Mouse (Mus musculus): ENCODE data around the gene Gng7. TPM values are rescaled to one million over a fixed set of nuclear protein-coding genes. Genes with fewer than 3 reads are reported as not detected.
A peak's percentile ranks its signal among the peaks of the same experiment; 100 is the strongest.

The Gng7 gene
- polyA plus RNA-seq, 1 experiment from 2014 or later: 11.5 TPM

- H3K36me3 ChIP-seq (ENCODE audit: control insufficient read depth, insufficient read depth, low read length): peaks cover 69% of the 10 kb centered on the region
- H3K4me1 ChIP-seq (ENCODE audit: control insufficient read depth, insufficient read depth, low read length): peaks cover 3% of the 10 kb centered on the region
- H3K27ac ChIP-seq (replicated peaks; ENCODE audit: low read depth, low read length): no peak overlapping the region
- no peak overlapping the region for H3K4me3 ChIP-seq (replicated peaks; ENCODE audit: low read depth, low read length)
- no peak for ATAC-seq (ENCODE audit: low FRiP score, low TSS enrichment)
- no peaks in the 10 kb centered on the region for H3K27me3 ChIP-seq (ENCODE audit: control insufficient read depth, insufficient read depth, low read length)
- DNase-seq: no peak
- H3K9me3 ChIP-seq (ENCODE audit: control insufficient read depth, low read length): no peaks in the 10 kb centered on the region
- WGBS: 95% methylated on average over 11 of the region's 11 CpGs
- no peak overlapping the region for H3K9ac ChIP-seq (replicated peaks; ENCODE audit: low read length)
- no peak overlapping the region for H3K4me2 ChIP-seq (ENCODE audit: low read length)
Measured at GRCm38 (mm10) chr10:80904709-80905108, 110.0 kb downstream of the Gng7 start.

- peaks cover 67% of the 10 kb centered on the region for H3K36me3 ChIP-seq (ENCODE audit: control insufficient read depth, insufficient read depth, low read length)
- H3K4me1 ChIP-seq (ENCODE audit: control insufficient read depth, insufficient read depth, low read length): peaks cover 7% of the 10 kb centered on the region
- no peak overlapping the region for H3K9ac ChIP-seq (replicated peaks; ENCODE audit: low read length)
- no peaks in the 10 kb centered on the region for H3K27me3 ChIP-seq (ENCODE audit: control insufficient read depth, insufficient read depth, low read length)
- no peak overlapping the region for H3K4me2 ChIP-seq (ENCODE audit: low read length)
- no peak overlapping the region for H3K27ac ChIP-seq (replicated peaks; ENCODE audit: low read depth, low read length)
- no peaks in the 10 kb centered on the region for H3K9me3 ChIP-seq (ENCODE audit: control insufficient read depth, low read length)
- WGBS: 91% methylated on average over 28 of the region's 28 CpGs
- DNase-seq (no peak), ATAC-seq (ENCODE audit: low FRiP score, low TSS enrichment) (no peak)
- no peak overlapping the region for H3K4me3 ChIP-seq (replicated peaks; ENCODE audit: low read depth, low read length)
Measured at GRCm38 (mm10) chr10:80904004-80904693, 110.6 kb downstream of the Gng7 start.

- no peak overlapping the region for H3K9ac ChIP-seq (replicated peaks; ENCODE audit: low read length)
- H3K4me2 ChIP-seq (ENCODE audit: low read length): no peak overlapping the region
- 93% methylated on average over 10 of the region's 10 CpGs for WGBS
- H3K4me1 ChIP-seq (ENCODE audit: control insufficient read depth, insufficient read depth, low read length): peaks cover 7% of the 10 kb centered on the region
- ATAC-seq (ENCODE audit: low FRiP score, low TSS enrichment) (no peak), DNase-seq (no peak)
- no peak overlapping the region for H3K4me3 ChIP-seq (replicated peaks; ENCODE audit: low read depth, low read length)
- H3K36me3 ChIP-seq (ENCODE audit: control insufficient read depth, insufficient read depth, low read length): peaks cover 67% of the 10 kb centered on the region
- H3K27me3 ChIP-seq (ENCODE audit: control insufficient read depth, insufficient read depth, low read length): no peaks in the 10 kb centered on the region
- H3K9me3 ChIP-seq (ENCODE audit: control insufficient read depth, low read length): no peaks in the 10 kb centered on the region
- no peak overlapping the region for H3K27ac ChIP-seq (replicated peaks; ENCODE audit: low read depth, low read length)
Measured at GRCm38 (mm10) chr10:80903282-80903681, 111.5 kb downstream of the Gng7 start.

- no peaks in the 10 kb centered on the region for H3K27me3 ChIP-seq (ENCODE audit: control insufficient read depth, insufficient read depth, low read length)
Measured at GRCm38 (mm10) chr10:80902273-80902940, 112.3 kb downstream of the Gng7 start.

GRCm38 (mm10) chr10:80901409-80902272 lies 113.1 kb downstream of the Gng7 start:
- H3K36me3 ChIP-seq (ENCODE audit: control insufficient read depth, insufficient read depth, low read length): peaks cover 59% of the 10 kb centered on the region
- H3K4me3 ChIP-seq (replicated peaks; ENCODE audit: low read depth, low read length): no peak overlapping the region
- 91% methylated on average over 19 of the region's 19 CpGs for WGBS
- DNase-seq (peak; percentile 15), ATAC-seq (ENCODE audit: low FRiP score, low TSS enrichment) (no peak)
- peak overlapping the region; percentile 64 for H3K27ac ChIP-seq (replicated peaks; ENCODE audit: low read depth, low read length)
- no peak overlapping the region for H3K9ac ChIP-seq (replicated peaks; ENCODE audit: low read length)
- H3K4me2 ChIP-seq (ENCODE audit: low read length): peak overlapping the region; percentile 96
- H3K27me3 ChIP-seq (ENCODE audit: control insufficient read depth, insufficient read depth, low read length): no peaks in the 10 kb centered on the region
- no peaks in the 10 kb centered on the region for H3K9me3 ChIP-seq (ENCODE audit: control insufficient read depth, low read length)
- H3K4me1 ChIP-seq (ENCODE audit: control insufficient read depth, insufficient read depth, low read length): peaks cover 7% of the 10 kb centered on the region

More at GRCm38 (mm10) chr10:80902273-80902940, 112.3 kb downstream of the Gng7 start:
- ATAC-seq (ENCODE audit: low FRiP score, low TSS enrichment) (no peak), DNase-seq (no peak)
- WGBS: 97% methylated on average over 9 of the region's 9 CpGs
- Histone ChIP-seq H3K4me3 (replicated peaks; ENCODE audit: low read depth, low read length) (no peak overlapping the region), H3K36me3 (ENCODE audit: control insufficient read depth, insufficient read depth, low read length) (peaks cover 63% of the 10 kb centered on the region), H3K9ac (replicated peaks; ENCODE audit: low read length) (no peak overlapping the region), H3K4me2 (ENCODE audit: low read length) (no peak overlapping the region), H3K9me3 (ENCODE audit: control insufficient read depth, low read length) (no peaks in the 10 kb centered on the region), H3K27ac (replicated peaks; ENCODE audit: low read depth, low read length) (no peak overlapping the region), H3K4me1 (ENCODE audit: control insufficient read depth, insufficient read depth, low read length) (peaks cover 7% of the 10 kb centered on the region)

- Histone ChIP-seq H3K4me3 (replicated peaks; ENCODE audit: low read depth, low read length) (peak within 1 kb of the TSS; percentile 96), H3K27ac (replicated peaks; ENCODE audit: low read depth, low read length) (peak within 1 kb of the TSS; percentile 88), H3K9me3 (ENCODE audit: control insufficient read depth, low read length) (no peaks in the 10 kb centered on the region), H3K4me2 (ENCODE audit: low read length) (peak within 1 kb of the TSS; percentile 96), H3K4me1 (ENCODE audit: control insufficient read depth, insufficient read depth, low read length) (peaks cover 7% of the 10 kb centered on the region), H3K27me3 (ENCODE audit: control insufficient read depth, insufficient read depth, low read length) (no peaks in the 10 kb centered on the region), H3K36me3 (ENCODE audit: control insufficient read depth, insufficient read depth, low read length) (peaks cover 59% of the 10 kb centered on the region), H3K9ac (replicated peaks; ENCODE audit: low read length) (peak within 1 kb of the TSS; percentile 79)
- under 1% methylated on average over 72 of the region's 72 CpGs for WGBS
- peak; percentile 99 for DNase-seq
- ATAC-seq (ENCODE audit: low FRiP score, low TSS enrichment): peak; percentile 94
Measured at GRCm38 (mm10) chr10:80900318-80901247, 114.2 kb downstream of the Gng7 start, which contains the start of gene Timm13. TSS of gene Timm13 (minus strand) at chr10:80900969.

- Histone ChIP-seq H3K4me2 (ENCODE audit: low read length) (peak overlapping the region; percentile 96), H3K27me3 (ENCODE audit: control insufficient read depth, insufficient read depth, low read length) (no peaks in the 10 kb centered on the region), H3K4me3 (replicated peaks; ENCODE audit: low read depth, low read length) (peak overlapping the region; percentile 96), H3K36me3 (ENCODE audit: control insufficient read depth, insufficient read depth, low read length) (peaks cover 52% of the 10 kb centered on the region), H3K9me3 (ENCODE audit: control insufficient read depth, low read length) (no peaks in the 10 kb centered on the region), H3K27ac (replicated peaks; ENCODE audit: low read depth, low read length) (peak overlapping the region; percentile 88), H3K9ac (replicated peaks; ENCODE audit: low read length) (peak overlapping the region; percentile 79), H3K4me1 (ENCODE audit: control insufficient read depth, insufficient read depth, low read length) (peaks cover 7% of the 10 kb centered on the region)
- ATAC-seq (ENCODE audit: low FRiP score, low TSS enrichment): no peak
- 15% methylated on average over 25 of the region's 25 CpGs for WGBS
- DNase-seq: no peak
Measured at GRCm38 (mm10) chr10:80899591-80900317, 115.0 kb downstream of the Gng7 start.
